Mouse (Mus musculus) layer of hippocampus, postnatal 36 days (tissue): ENCODE measurements at regions not wholly inside any gene's neighbourhood (a gene's known extent, or its start where the extent isn't known, plus 50 kb on each side); places are given as distances from the start of the nearest gene placed in this dataset.

Source experiments
- DNase-seq, 2 experiments: peaks; one replicate each; pipeline ENCODE4 v3.0.0; 2022

DNA sequence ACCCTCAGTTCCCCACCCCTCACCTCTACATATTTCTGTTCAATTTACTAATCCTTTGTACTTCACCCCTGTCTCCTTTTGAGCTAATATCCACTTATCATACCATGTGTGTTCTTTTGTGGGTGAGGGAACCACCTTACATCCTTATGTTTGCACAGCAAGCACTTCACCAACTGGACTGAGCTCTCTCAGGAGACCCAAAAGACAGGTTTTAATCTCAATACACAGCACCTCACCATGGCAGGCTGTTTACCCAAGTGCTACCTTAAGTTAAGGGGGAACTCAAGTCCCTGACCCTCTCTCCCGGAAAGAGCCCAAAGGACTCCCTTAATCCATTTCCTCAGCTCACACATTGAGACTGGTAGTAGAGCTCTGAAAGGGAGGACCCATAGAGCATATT, 62.3 kb upstream of the Agr3 start:
- no peak for DNase-seq

DNA sequence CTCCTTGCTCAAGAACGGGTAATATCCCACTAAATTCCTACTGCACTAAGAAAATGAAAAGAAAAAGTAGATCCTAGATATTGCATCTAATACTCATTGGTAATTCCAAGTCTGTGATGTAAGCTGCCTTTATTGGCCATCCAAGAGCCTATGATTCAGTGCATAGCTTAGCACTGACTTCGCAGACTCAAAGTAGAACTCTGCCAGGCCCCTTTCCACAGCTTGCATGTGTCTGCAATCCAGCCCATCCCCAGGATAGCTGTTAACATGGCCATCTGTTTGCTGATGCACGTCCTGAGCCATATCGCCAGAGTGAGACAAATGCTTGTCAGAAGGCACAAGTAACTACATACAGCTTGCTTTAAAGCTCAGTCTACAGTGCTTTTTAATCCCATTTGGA, 72.3 kb upstream of the Agr3 start:
- peak; percentile 52 to 55 for DNase-seq

DNA sequence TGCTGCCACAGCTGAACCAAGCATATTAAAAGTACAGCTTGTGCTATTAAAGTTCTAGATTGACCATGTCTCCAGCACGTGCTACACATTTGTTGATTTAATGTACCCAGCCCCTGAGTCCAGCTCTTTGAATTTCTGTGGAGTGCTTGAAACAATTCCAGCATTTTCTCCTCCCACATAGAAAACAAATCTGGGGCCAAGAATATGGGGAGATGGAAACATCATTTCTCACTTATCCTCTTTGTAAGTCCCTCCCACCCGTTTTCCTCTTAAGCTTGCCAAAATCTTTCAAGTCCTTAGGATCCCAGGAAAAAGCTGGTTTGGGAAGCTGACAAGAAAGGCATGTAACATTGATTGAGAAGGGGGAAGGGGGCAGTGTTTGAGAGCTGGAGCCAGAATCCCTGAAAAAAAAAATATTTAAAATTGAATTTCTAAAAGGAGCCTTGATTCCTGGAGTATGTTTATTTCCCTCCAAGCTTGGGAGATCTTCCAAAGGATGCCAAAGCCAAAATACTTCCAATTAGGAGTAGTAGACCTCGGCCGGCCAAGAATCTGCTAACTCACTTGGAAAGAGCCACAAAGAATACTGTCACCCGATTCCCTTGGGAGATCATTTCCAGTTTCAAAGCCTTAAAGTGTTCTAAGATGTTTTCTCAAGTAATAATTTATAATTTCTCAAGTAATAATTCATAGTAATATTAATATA, 78.4 kb upstream of the Agr3 start:
- DNase-seq: no peak

DNA sequence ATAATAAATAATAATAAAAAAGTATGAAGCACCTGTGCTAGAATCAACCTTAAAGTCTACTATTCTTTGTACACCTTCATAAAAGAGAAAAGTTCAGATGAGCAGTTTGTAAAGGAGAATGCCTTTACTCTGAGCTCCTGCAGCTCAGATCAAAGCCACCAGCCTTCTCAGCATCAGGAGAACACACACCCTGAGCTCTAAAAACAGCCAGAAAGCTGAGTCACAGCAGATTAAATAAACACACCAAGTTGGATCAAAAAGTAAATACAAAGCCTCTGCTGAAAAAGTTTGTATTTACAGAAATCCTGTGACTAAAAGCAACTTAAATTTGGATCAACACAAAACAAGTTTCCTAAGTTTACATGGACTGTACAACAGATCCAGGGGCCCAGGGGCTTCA, 88.5 kb upstream of the Agr3 start:
- no peak for DNase-seq

DNA sequence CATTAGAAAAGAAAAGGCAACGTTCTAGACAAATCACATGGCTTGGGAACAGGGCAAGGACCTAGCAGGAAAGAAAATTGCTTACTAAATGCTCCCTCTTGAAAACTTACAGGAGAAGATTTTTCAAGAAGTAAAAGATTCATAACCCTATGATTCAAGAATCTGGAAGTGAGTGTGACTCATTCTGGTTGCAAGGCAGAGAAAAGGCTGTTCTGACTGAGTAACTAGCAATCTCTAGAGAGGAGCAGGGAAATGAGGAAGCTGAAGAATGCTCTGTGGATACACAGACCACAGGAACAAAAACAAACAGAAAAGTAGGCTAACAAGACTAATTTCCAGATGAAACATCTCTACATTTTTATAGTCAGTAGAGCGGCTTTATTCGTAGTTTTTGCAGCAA, 92.1 kb upstream of the Agr3 start:
- DNase-seq: no peak

DNA sequence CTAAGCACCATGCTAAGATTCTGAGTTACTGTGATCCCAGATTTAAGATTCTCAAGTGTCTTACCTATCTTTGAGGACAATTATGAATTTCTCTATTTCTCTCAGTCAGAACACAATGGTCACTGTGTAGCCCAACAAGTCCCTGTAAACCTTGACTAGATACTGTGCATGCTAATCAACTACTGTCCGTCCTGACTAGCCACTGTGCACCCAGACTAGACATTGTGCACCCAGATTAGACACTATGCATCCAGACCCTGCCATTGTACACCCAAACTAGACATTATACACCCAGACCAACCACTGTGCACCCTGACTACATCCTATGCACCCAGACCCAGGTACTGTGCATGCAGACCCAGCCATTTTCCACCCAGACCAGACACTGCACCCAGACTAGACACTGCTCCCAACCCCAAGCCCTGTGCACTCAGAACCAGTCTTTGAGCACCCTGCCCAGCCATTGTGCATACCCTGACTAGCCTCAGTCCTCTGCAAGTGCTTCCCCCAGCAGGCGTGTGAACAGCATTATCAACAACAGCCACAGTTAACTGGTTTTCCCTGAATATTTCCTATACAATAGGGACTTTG, 93.4 kb upstream of the Agr3 start:
- DNase-seq: no peak

DNA sequence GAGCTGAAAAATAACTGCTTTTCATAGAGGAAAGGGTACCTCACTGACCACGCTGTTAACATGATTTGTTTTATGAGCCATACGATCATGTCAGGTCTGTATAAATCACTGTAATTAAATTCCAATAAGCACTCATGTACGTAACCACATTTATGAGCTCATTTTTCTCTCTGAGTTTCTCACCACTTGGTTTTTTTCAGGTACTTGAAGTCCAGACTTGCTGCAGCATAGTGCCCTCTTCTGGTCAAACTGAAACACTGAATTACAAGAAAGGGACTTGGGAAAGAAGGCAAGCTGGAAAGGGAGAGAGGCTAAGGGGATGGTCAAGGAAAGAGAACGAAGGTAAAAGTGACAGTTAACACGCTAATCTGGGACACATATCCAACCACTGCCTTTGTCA, 94.2 kb upstream of the Agr3 start:
- DNase-seq: peak in 1 of 2 experiments; percentile 19

DNA sequence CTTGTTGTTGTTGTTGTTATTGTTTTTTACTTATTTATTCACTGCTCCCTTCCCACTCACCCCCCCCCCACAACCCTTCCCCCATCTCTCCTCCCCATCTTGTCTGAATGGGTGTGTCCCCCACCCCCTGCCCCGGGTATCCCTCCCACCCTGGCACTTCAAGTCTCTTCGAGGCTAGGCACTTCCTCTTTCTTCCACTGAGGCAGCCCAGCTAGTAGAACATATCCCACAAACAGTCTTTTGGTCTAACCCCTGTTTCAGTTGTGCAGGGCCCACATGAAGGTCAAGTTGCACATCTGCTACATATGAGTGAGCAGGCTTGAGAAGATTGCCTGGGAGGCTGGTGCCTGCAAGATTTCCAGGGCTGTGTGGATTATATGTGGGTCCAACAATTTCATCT, 97.6 kb upstream of the Agr3 start:
- no peak for DNase-seq

DNA sequence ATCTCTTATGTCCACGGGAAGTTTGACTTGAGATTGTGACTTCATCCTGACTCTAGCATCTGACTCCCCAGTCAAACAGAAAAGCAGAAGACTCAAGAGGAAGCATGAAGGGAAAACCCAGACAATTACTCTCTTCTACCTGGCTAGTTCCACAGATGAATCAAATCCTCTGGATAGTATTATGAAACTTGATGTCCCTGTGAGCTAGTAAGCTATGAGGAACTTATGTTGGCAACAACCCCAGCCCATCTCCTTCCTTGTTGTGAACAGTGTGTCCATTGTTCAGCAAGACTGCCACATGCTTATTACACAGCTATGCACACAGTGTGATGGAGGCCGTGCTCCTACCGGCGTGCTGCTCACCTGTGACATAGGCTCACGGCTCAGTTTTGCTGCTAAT, 98.4 kb upstream of the Agr3 start:
- DNase-seq: no peak

DNA sequence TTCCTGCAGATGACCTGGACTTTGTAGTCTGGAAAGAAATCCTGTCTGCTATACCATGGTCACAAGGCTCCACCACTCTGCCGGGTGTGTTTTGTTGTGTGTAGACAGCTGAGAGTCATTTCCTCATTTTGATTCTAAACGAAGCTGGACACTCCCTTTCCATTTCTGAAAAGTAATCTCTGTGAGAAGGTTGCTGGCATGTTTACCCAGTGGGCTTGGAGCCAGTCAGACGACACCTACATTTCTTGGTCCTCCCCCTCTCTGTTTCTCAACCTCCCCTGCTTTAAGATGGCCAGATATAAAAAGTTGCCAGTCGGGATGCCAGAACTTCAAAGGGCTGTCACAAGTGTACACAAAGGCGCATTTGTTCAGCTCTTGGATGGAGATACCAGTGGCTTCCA, 100.8 kb upstream of the Agr3 start:
- DNase-seq: no peak

DNA sequence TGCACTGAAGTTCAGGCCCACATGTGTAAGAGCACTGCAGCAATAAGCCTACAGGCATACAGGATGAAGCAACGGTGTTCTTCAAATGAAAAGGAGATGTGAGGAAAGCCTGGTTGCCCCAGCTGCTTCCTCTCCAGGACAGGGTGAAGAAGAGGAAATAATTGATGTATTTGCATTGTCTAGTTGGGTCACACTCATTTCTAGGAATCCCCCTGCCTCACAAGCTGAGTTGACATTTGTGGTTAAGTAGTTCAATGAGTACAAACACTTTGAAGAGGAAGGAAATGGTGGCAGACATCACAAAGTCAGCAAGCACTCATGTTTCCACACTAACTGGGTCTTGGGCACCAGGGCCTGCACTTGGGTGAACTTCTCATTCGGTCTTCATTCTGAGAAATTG, 126.2 kb upstream of the Agr3 start:
- no peak for DNase-seq

DNA sequence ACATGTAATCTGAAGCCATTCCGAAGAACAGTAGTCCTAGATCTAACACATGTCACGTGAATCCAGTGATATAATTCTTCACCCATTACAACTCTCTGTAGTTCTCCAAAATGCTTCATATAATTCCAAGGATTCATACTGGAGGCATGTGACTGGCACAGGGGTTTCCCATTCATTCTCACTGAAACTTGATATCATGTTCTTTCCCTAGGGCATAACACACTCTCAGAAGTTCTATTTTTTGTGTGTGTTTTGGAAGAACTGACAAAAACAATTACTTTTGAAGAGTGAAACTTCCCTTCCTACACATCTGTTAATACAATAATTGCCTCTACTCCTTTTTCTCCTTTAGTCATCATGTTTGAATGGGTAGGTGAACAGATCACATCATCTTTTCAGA, 150.0 kb upstream of the Agr3 start:
- DNase-seq: no peak

DNA sequence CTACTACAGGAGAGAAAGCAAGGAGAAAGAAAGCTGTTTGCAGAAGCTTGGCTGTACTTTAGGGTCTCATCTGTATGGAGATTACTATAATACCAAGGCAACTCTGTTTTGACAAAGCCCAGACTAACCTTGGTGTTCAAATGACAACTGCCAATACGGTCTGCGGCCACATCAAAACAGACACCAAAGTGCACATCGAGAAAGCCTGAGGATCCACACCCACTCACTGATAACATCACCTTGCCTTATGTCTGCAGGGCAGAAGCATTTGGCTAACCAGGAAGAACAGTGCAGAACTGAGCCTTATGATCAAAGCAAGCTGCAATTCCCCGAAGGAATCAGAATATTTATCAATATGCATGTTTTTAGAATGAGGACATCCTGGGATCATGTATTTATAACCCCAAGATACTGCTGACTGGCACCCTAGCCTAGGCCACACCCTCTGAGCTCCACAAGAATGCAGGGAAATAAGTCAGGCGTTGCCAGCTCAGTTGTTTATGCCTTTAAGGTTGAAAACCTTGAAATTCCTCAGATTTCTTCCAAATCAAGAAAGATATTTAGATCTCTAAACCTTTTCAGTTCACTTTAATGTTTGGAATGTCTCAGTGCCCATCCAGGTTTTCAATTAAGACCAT, 154.9 kb upstream of the Agr3 start:
- DNase-seq: no peak

DNA sequence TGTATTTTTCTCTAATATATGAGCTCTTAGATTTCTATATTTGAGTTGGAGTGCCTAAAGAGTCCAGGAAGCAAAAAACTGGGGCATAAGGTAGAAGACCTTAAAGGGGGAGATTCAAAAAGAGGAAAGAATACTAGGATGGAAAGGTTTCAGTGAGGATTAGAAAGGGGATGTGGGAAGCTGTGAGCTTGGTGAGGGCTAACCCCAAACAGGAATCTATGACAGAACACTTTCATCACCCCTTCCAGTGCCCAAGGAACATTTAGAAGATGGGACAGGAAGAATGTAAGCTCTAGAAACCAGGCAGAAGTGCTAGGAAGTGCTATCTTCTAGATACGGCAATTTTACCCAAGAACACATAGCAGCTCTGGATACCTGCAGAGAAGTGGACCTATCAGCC, 166.5 kb upstream of the Agr3 start:
- no peak for DNase-seq

DNA sequence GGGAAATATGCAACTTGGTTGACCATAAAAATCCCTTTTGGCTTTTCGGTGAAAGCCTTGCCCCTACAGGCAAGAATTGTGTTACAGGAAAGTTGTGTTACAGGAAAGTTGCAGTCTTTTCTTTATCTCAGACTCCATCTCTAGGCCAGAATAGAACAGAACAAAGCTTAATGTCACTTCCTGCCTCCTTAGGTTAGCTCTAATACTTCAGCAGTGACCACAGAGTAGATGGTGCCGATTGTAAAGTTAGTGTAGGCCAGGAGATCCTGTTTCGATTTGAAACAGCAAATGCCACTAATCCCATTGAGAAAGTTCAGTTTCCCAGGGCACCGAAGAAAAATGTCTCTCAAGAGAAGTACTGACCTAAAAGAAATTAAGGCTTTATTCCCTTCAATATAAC, 170.3 kb upstream of the Agr3 start:
- DNase-seq: no peak

DNA sequence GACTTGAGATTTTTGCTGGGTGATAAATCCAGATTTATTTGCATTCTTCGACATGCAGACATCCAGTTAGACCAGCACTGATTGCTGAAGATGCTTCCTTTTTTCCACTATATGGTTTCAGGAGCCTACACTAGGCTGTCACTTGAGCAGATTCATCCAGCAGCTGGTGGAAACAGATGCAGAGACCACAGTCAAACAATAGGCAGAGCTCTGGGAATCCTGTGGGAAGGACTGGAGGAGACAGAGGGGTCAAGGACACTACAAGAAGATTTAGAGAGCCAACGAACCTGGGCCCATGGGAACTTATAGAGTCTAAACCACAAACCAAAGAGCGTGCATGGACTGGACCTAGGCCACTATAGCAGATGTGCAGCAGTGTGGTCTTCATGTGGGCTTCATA, 177.4 kb upstream of the Agr3 start:
- DNase-seq: no peak

DNA sequence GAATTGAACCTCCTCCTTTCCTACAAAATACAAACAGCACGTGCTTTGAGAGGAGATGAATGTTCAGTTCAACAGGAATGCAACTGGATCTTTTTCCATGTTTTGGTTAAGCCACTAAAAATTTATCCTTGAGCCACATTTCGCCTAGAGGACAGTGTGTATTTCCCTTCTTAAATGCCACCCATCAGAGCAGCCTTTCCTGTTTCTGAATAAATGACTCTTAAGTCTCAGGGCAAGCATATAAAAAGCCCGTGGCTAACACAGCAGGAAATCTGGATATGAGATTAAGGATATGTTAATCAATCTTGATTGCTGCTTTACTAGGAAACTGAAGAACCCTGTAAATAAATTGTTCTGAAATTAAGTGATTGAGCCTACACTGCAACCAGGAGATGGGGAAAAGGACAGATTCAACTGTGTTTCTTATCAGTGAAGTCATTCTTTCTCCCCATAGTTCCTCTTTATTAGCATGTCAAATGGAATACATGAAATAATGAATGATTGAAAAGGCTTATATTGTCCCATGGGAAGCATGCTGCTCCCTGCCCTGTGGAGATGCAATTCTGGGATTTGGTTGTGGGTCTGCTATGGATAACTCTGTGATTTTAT, 178.6 kb upstream of the Agr3 start:
- no peak for DNase-seq

DNA sequence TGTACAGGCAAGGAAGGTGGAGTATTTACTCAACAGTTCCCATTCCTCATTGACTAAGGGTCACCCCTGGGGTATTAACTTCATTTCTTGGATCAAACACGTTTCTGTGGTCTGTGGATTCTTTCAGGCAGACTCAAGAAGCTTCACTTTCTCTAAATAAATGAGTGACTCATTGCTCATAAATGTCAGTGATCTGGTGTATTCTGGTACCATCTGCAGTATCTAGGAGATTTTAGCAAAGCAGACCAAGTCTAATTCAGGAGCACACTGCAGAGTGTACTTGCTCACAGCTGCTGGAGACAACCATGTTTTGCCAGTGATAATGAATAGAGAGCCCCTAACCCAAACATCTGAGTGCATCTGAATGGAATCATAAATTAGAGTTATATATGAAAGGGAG, 182.7 kb upstream of the Agr3 start:
- no peak for DNase-seq

DNA sequence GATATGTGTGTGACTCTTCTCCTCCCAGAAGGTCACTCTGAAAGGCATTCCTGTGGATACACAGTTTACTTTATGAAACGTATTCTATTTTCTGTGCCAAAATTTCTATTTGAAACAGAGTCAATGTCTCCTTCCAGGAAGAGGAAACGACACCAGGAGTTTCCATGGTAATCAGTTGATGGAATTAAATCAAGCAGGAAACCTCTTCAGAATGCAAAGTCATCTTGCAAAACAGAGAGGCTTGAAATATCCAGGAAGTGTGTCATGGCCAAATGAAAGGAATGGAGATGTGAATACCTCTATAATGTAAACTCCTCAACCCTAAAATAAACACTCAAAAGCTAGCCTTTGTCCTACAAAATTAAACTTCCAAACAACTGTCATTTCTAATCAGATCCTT, 189.0 kb upstream of the Agr3 start:
- DNase-seq: no peak

DNA sequence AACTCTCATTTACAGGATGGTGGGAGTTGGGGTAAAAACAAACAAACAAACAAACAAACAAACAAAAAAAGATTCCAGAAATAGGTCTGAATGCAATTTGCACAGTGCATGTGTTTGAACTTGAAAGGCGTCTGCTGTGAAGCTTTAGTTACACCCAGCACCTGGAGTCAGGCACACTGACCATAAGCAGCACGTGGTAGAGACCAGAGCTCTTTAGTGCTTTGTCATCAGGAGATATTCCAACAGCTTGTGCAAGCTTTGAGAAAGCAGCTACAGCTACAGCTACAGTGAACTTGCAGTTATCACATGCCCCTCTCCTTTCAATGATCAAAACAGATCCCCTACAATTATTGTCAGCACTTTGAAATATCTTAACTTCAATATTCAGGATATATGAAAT, 190.4 kb upstream of the Agr3 start:
- DNase-seq: no peak

DNA sequence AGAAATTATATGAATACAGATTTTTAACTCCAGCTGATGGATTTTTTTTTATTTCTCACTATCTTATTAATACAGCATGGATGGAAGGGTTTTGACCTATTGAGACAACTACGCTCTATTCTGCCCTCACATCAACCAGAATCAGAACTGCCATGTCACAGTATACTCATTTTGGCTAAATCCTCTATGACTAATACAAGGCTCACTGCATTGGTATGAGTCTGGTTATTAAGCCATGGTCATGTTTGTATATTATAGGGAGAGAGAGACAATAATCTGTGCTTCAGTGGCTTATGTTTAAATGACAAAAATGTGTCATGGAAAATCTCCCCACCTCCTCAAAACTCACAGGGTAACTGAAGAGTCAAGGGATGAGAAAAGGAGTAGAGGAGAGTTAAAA, 191.0 kb upstream of the Agr3 start:
- no peak for DNase-seq

DNA sequence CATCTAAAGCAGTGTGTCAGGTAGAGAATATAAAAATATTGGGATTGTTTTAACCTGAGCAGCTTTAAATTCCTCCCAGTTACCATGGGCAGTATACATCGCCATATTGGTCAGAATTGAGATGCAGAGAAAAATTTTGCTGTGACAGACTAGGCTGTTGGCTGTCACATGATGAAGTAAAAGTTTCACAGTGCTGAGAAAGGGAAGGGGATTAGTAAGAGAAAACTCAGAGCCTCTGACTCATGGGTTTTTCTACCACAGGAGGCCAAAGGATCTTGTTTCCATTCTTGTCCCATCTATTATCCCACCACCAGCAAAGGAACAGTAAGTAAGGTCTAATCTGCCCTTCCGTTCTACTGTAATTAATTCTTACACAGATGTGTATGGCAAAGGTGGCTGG, 191.8 kb upstream of the Agr3 start:
- DNase-seq: no peak

DNA sequence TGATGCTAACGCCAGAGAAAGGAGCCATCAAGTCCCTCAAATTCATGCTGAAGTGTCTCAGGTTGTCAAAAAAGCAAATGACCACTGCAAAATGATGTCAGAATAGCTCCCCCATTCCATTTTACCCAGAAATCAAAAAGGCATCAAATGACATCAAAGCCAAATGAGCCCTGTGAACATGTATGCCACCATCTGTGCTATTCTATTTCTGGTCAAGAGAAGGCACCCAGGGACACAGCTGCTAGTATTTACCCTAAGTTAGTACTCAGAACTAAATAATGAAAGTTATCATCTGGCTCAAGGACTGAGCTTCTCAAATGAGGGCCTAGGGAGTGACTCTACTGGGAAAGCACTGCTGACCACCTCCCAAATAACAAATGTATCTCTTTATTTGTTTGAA, 191.1 kb upstream of the Ahr start:
- DNase-seq: no peak

DNA sequence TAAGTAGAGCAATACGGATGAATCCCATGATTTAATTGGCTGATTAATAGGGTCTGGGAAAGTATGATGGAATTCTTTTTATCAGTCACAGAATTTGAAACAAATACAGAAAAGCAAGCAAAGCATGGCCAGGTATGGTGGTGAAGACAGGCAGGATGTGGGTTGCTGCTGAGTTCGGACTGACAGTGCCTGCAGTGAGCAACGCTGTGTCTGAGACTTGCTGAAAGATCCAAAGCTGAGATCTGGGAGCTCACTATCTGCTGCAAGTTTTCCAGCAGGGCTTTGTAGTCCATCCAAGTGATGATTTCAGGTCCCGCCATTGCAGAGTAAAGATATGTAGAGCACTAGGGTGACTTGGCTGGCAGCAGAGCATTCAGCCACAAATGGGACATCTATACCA, 189.3 kb upstream of the Ahr start:
- DNase-seq: no peak
